Mouse (Mus musculus) lung, adult 18-20 months (tissue): ENCODE results near the gene Phf1.

ENCODE experiments used
- DNase-seq, 2 experiments: peaks; one replicate each; pipeline ENCODE4 v3.0.0; 2022; ENCODE audit warnings: mixed read lengths in 2 of 2

The Phf1 gene

DNA sequence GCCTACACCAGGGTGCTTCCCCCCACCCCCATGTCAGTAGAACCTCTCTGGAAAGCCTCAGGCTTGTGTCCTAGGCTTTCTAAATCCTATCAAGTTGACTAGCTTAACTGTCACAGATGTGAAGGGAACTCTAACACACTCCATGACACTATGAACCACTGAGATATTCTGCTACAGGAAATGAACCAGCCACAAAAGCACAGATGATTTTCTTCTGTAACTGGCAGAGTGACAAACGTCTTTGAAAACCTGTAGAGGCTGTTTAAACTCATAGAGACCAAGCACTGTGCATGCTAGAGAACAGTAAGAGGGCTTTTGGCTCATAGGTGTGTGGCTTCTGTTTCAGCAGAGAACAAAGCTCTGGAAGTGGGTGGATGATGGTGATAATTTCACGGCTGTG, 48.2 kb downstream of the Phf1 start:
- DNase-seq, result no peak

DNA sequence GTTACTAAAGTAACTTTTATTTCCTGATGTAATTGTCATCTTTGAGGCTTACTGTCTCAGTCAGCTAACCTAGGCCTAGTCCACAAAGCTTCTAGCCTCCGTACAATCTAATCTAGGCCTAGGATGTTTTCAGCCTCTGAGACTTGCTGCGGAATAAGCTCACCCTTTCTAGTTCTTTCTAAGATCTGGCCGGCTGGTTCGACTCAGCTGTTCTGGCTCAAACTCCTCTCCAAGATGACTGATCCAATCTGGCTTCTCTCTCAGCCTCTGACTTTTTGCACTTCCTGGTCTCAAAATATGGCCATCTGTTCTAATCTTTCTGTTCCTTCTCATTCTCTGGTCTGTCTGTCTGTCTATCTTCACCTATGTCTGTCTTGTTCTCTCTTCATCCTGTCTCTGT, 50.5 kb downstream of the Phf1 start:
- DNase-seq, result no peak

- DNase-seq, result no peak
Measured at GRCm38 (mm10) chr17:26985503-26986179, 52.8 kb downstream of the Phf1 start.
